ENCODE assay signal across 28 mouse cellular contexts in the genomic region with DNA sequence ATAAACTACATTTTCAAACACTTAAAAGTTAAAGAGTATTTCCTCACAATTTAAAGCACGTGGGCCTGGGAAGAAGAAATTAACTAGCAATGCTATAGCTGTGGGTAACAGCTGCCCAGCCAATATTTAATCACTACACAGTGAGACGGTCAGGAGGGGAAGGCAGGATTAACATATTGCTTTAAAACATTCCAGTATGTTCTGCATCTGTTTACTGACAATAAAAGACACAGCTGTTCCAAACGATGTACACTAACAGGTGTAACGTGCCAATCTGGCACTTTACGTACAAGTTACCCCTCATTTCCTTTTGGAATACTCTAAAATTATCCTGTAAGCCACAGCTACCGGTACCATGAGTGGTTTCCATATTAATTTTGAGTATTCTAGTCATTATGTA. TPM values are rescaled to one million over a fixed set of nuclear protein-coding genes. Genes with fewer than 3 reads are reported as not detected.
DNase-seq lines count a peak whose midpoint lies in the region; ATAC-seq lines count a peak whose summit lies in the region.
"Had no signal": no experiment of that assay in that cellular context is flagged by ENCODE, and none has a peak within 500 bp of the region (broad histone marks: within the 10 kb centered on the region; RNA-seq: fewer than 3 reads in every experiment).

No protein-coding gene starts in this region.

- H3K4me1 ChIP-seq in forebrain, embryonic 14.5 days (ENCODE audit: control insufficient read depth, insufficient read depth, low read length), result no peaks in the 10 kb centered on the region
- H3K4me1 ChIP-seq in forebrain, embryonic 15.5 days, result no peaks in the 10 kb centered on the region
- H3K4me1 ChIP-seq in neural tube, embryonic 14.5 days (ENCODE audit: control insufficient read depth, insufficient read depth, low read length), result no peaks in the 10 kb centered on the region
- H3K4me1 ChIP-seq in neural tube, embryonic 15.5 days, result no peaks in the 10 kb centered on the region
- H3K4me1 ChIP-seq: embryonic facial prominence, embryonic 12.5 days; forebrain, embryonic 12.5 days; hindbrain, embryonic 12.5 days; hindbrain, embryonic 15.5 days had no signal

- H3K27me3 ChIP-seq in forebrain, embryonic 14.5 days (replicated peaks; ENCODE audit: control insufficient read depth, insufficient read depth, low read length), result no peaks in the 10 kb centered on the region
- H3K27me3 ChIP-seq in forebrain, embryonic 15.5 days, result no peaks in the 10 kb centered on the region
- no peaks in the 10 kb centered on the region for H3K27me3 ChIP-seq in neural tube, embryonic 14.5 days (ENCODE audit: control insufficient read depth, insufficient read depth, low read length)
- no peaks in the 10 kb centered on the region for H3K27me3 ChIP-seq in neural tube, embryonic 15.5 days (replicated peaks)
- H3K27me3 ChIP-seq: CH12.LX; embryonic facial prominence, embryonic 12.5 days; forebrain, embryonic 12.5 days; hindbrain, embryonic 12.5 days; hindbrain, embryonic 15.5 days had no signal

- ATAC-seq in forebrain, embryonic 14.5 days, result no peak; the same call in 1 of the 2 replicates
- ATAC-seq in forebrain, embryonic 15.5 days (replicated peaks), result no peak
- ATAC-seq in neural tube, embryonic 14.5 days (ENCODE audit: low read depth), result peak; percentile 81; the same call in 1 of the 2 replicates
- ATAC-seq in neural tube, embryonic 15.5 days (ENCODE audit: low FRiP score), result 0 out of 2 replicates have a peak, but pooled peaks have one; percentile 53
- ATAC-seq: intestine, postnatal 0 days; Patski had no signal

- no peaks in the 10 kb centered on the region for H3K36me3 ChIP-seq in forebrain, embryonic 14.5 days (ENCODE audit: control insufficient read depth, insufficient read depth, low read length)
- H3K36me3 ChIP-seq in forebrain, embryonic 15.5 days, result no peaks in the 10 kb centered on the region
- H3K36me3 ChIP-seq in neural tube, embryonic 14.5 days (ENCODE audit: control insufficient read depth, insufficient read depth, low read length), result no peaks in the 10 kb centered on the region
- no peaks in the 10 kb centered on the region for H3K36me3 ChIP-seq in neural tube, embryonic 15.5 days
- H3K36me3 ChIP-seq: embryonic facial prominence, embryonic 12.5 days; forebrain, embryonic 12.5 days; G1E; hindbrain, embryonic 12.5 days; hindbrain, embryonic 15.5 days had no signal

- H3K9me3 ChIP-seq in forebrain, embryonic 14.5 days (replicated peaks; ENCODE audit: control insufficient read depth, low read length), result no peaks in the 10 kb centered on the region
- no peaks in the 10 kb centered on the region for H3K9me3 ChIP-seq in forebrain, embryonic 15.5 days
- no peaks in the 10 kb centered on the region for H3K9me3 ChIP-seq in neural tube, embryonic 14.5 days (ENCODE audit: control insufficient read depth, low read length)
- no peaks in the 10 kb centered on the region for H3K9me3 ChIP-seq in neural tube, embryonic 15.5 days (replicated peaks)
- H3K9me3 ChIP-seq: embryonic facial prominence, embryonic 12.5 days; forebrain, embryonic 12.5 days; G1E; hindbrain, embryonic 12.5 days; hindbrain, embryonic 15.5 days had no signal

- DNase-seq in forebrain, embryonic 14.5 days (ENCODE audit: low spot score), result peak; percentile 1
- no peak for DNase-seq in neural tube, embryonic 10.5 days (ENCODE audit: extremely low spot score, low spot score)
- no peak for DNase-seq in frontal cortex, adult 2 months (ENCODE audit: extremely low spot score in 1 of 2, low spot score in 1 of 2)
- DNase-seq: adrenal gland, adult 2 months; adrenal gland, postnatal 14 days; B cell, adult 2 months; cerebellum, adult 18-20 months; cerebellum, adult 9-10 months; cerebellum, postnatal 14 days; gastrocnemius, adult 2 months; gastrocnemius, postnatal 14 days; heart, adult 11 months had no signal

- no peak overlapping the region for H3K4me2 ChIP-seq in forebrain, embryonic 14.5 days (ENCODE audit: low read length)
- H3K4me2 ChIP-seq in forebrain, embryonic 15.5 days (replicated peaks), result no peak overlapping the region
- no peak overlapping the region for H3K4me2 ChIP-seq in neural tube, embryonic 14.5 days (ENCODE audit: low read depth, low read length)
- H3K4me2 ChIP-seq in neural tube, embryonic 15.5 days, result no peak overlapping the region
- H3K4me2 ChIP-seq: embryonic facial prominence, embryonic 12.5 days; forebrain, embryonic 12.5 days; heart, embryonic 11.5 days; hindbrain, embryonic 12.5 days; hindbrain, embryonic 15.5 days had no signal

- H3K4me3 ChIP-seq in forebrain, embryonic 14.5 days (ENCODE audit: low read depth, low read length), result no peak overlapping the region
- H3K4me3 ChIP-seq in forebrain, embryonic 15.5 days, result no peak overlapping the region
- no peak overlapping the region for H3K4me3 ChIP-seq in neural tube, embryonic 14.5 days (ENCODE audit: low read depth, low read length)
- H3K4me3 ChIP-seq in neural tube, embryonic 15.5 days (replicated peaks), result no peak overlapping the region
- H3K4me3 ChIP-seq: embryonic facial prominence, embryonic 12.5 days; erythroblast, embryonic 14.5 days; forebrain, embryonic 12.5 days; gastrocnemius, adult 2 months; hindbrain, embryonic 12.5 days; hindbrain, embryonic 15.5 days had no signal

- 60% methylated on average over 6 of the region's 6 CpGs for WGBS in forebrain, embryonic 14.5 days
- WGBS in forebrain, embryonic 15.5 days, result 49% methylated on average over 6 of the region's 6 CpGs
- WGBS in neural tube, embryonic 14.5 days, result 48% methylated on average over 6 of the region's 6 CpGs
- 56% methylated on average over 6 of the region's 6 CpGs for WGBS in neural tube, embryonic 15.5 days

- no peak overlapping the region for H3K27ac ChIP-seq in forebrain, embryonic 14.5 days (ENCODE audit: low read depth, low read length)
- H3K27ac ChIP-seq in forebrain, embryonic 15.5 days (replicated peaks), result no peak overlapping the region
- H3K27ac ChIP-seq in neural tube, embryonic 14.5 days (ENCODE audit: low read depth, low read length), result no peak overlapping the region
- H3K27ac ChIP-seq in neural tube, embryonic 15.5 days (replicated peaks), result no peak overlapping the region
- H3K27ac ChIP-seq: embryonic facial prominence, embryonic 12.5 days; forebrain, embryonic 12.5 days; gastrocnemius, adult 2 months; hindbrain, embryonic 12.5 days; hindbrain, embryonic 15.5 days had no signal

- no peak overlapping the region for H3K9ac ChIP-seq in forebrain, embryonic 14.5 days (ENCODE audit: low read length)
- H3K9ac ChIP-seq in forebrain, embryonic 15.5 days (replicated peaks), result no peak overlapping the region
- no peak overlapping the region for H3K9ac ChIP-seq in neural tube, embryonic 14.5 days (replicated peaks; ENCODE audit: low read depth, low read length)
- no peak overlapping the region for H3K9ac ChIP-seq in neural tube, embryonic 15.5 days (replicated peaks)
- H3K9ac ChIP-seq: embryonic facial prominence, embryonic 12.5 days; forebrain, embryonic 12.5 days; hindbrain, embryonic 12.5 days; hindbrain, embryonic 15.5 days had no signal

RNA-seq across cellular contexts. Expression of a gene that starts 29.7 kb away (rescaled TPM):
- polyA plus RNA-seq in forebrain, embryonic 14.5 days (2014; fragmentation: Nextera tagmentation; extraction: Ambion mirVana), result not detected in 2 replicates
- polyA plus RNA-seq in forebrain, embryonic 15.5 days (2015; fragmentation: Nextera tagmentation; extraction: Ambion mirVana), result not detected in 2 replicates
- polyA plus RNA-seq in neural tube, embryonic 14.5 days (2014; fragmentation: Nextera tagmentation; extraction: Ambion mirVana), result not detected in 2 replicates
- polyA plus RNA-seq in neural tube, embryonic 15.5 days (2015; fragmentation: Nextera tagmentation; extraction: Ambion mirVana), result not detected in 2 replicates
- not detected in 2 replicates for polyA plus RNA-seq in frontal cortex, adult 2 months (2012; rRNA removed)
- polyA plus RNA-seq: adrenal gland, adult 2 months; embryonic facial prominence, embryonic 12.5 days; erythroblast, embryonic 14.5 days; forebrain, embryonic 12.5 days; G1E; heart, embryonic 11.5 days; heart, embryonic 14.5 days; heart, postnatal 0 days; hindbrain, embryonic 12.5 days; hindbrain, embryonic 15.5 days; intestine, embryonic 14.5 days; intestine, postnatal 0 days; Patski had no signal

Comparison
In these comparisons a context has a peak if more than half of its experiments do, and no peak if none do; other contexts are left out.
1. ATAC-seq: peak in neural tube, embryonic 14.5 days (single experiment) and neural tube, embryonic 15.5 days (single experiment); none in forebrain, embryonic 14.5 days (single experiment) and forebrain, embryonic 15.5 days (single experiment).